ENCODE assay signal across 7 mouse cellular contexts in the genomic region with DNA sequence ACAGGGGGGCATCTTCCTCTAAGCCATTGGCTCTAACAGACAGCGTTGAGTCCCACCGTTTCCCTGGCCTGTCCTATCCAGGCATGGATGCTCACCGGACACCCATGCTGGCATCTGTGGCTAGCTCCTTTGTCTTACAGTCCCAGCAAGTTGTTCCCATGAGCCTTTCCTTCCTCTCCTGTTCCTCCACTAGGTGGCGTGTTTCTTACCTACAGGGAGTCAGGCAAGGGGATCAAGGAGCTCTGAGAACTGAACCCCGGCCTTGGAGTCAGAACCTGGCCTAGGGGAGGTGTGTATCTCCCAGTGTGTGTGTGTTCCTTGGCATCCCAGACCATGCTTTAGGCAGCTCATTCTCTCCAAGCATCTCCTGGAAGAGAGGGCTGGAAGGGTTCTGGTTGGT. TPM values are rescaled to one million over a fixed set of nuclear protein-coding genes. Genes with fewer than 3 reads are reported as not detected.
DNase-seq lines count a peak whose midpoint lies in the region; ATAC-seq lines count a peak whose summit lies in the region.

No protein-coding gene starts in this region.

- no peak overlapping the region for H3K27ac ChIP-seq in limb, embryonic 11.5 days (replicated peaks; ENCODE audit: low read depth, low read length)

- H3K9ac ChIP-seq in limb, embryonic 11.5 days (ENCODE audit: low read length), result no peak overlapping the region

- ATAC-seq in limb, embryonic 11.5 days (ENCODE audit: insufficient number of reproducible peaks, low FRiP score, low TSS enrichment, low read depth), result no peak

- H3K4me1 ChIP-seq in limb, embryonic 11.5 days (ENCODE audit: control insufficient read depth, insufficient read depth, low read length), result no peaks in the 10 kb centered on the region

- WGBS in limb, embryonic 11.5 days, result 17% methylated on average over 5 of the region's 5 CpGs

- H3K27me3 ChIP-seq in limb, embryonic 11.5 days (ENCODE audit: control insufficient read depth, insufficient read depth, low read length), result peaks cover 5% of the 10 kb centered on the region; the same call in 1 of the 2 replicates

- no peaks in the 10 kb centered on the region for H3K9me3 ChIP-seq in limb, embryonic 11.5 days (ENCODE audit: control insufficient read depth, low read length)

- no peak overlapping the region for H3K4me3 ChIP-seq in limb, embryonic 11.5 days (ENCODE audit: low read depth, low read length)

- no peaks in the 10 kb centered on the region for H3K36me3 ChIP-seq in limb, embryonic 11.5 days (ENCODE audit: control insufficient read depth, insufficient read depth, low read length)

- intact Hi-C loops in left cerebral cortex, postnatal 14 days (cut with DNase I), result loop anchor here (5.0 kb wide), 1 partner anchor 53 kb away; no protein-coding TSS in a partner anchor
- intact Hi-C loops in left cerebral cortex, postnatal 36 days (cut with DNase I), result no loop called here

- peak; percentile 52 to 60 for DNase-seq in left cerebral cortex, postnatal 14 days (ENCODE audit: low spot score in 2 of 2)
- DNase-seq in left cerebral cortex, postnatal 36 days (ENCODE audit: low spot score in 2 of 2), result no peak
- DNase-seq in MN1 (ENCODE audit: low spot score), result peak; percentile 84
- peak; percentile 78 for DNase-seq in c-Kit-positive CD71-positive TER-119-positive erythroid progenitor cells, embryonic 14.5 days (ENCODE audit: low spot score)
- peak; percentile 42 for DNase-seq in limb, embryonic 11.5 days (ENCODE audit: low spot score)
- DNase-seq in layer of hippocampus, postnatal 25 days (ENCODE audit: extremely low spot score in 1 of 2, low spot score in 1 of 2), result no peak
- no peak for DNase-seq in spleen, postnatal 4 days (ENCODE audit: low spot score in 2 of 2)

- no peak overlapping the region for H3K4me2 ChIP-seq in limb, embryonic 11.5 days (ENCODE audit: low read depth, severe bottlenecking)

RNA-seq across cellular contexts. Expression of a gene that starts 27.7 kb away (rescaled TPM):
- total RNA-seq in left cerebral cortex, postnatal 14 days (2021), result 10 to 100 TPM in 1 of 2 experiments, 1 to 10 TPM in 1; 9.8 to 10.5 TPM
- 1 to 10 TPM; 4.7 to 5.5 TPM for total RNA-seq in left cerebral cortex, postnatal 36 days (2021)
- polyA plus RNA-seq in limb, embryonic 11.5 days (2014; fragmentation: Nextera tagmentation; extraction: Ambion mirVana), result 0.09 and 0.23 TPM in 2 replicates
- total RNA-seq in layer of hippocampus, postnatal 25 days (2021), result 1 to 10 TPM; 1.9 to 2.3 TPM

RNA-seq across cellular contexts. Expression of a gene that starts 30.3 kb away (rescaled TPM):
- 10 to 100 TPM; 42.5 to 44.9 TPM for total RNA-seq in left cerebral cortex, postnatal 14 days (2021)
- total RNA-seq in left cerebral cortex, postnatal 36 days (2021), result 10 to 100 TPM; 49.6 to 50.7 TPM
- 8.5 and 8.6 TPM in 2 replicates for polyA plus RNA-seq in limb, embryonic 11.5 days (2014; fragmentation: Nextera tagmentation; extraction: Ambion mirVana)
- total RNA-seq in layer of hippocampus, postnatal 25 days (2021), result 10 to 100 TPM; 48.2 to 51.3 TPM

RNA-seq across cellular contexts. Expression of a gene that starts 36.1 kb away (rescaled TPM):
- total RNA-seq in left cerebral cortex, postnatal 14 days (2021), result 10 to 100 TPM; 39.4 to 40.1 TPM
- 10 to 100 TPM; 40.6 to 47.2 TPM for total RNA-seq in left cerebral cortex, postnatal 36 days (2021)
- polyA plus RNA-seq in limb, embryonic 11.5 days (2014; fragmentation: Nextera tagmentation; extraction: Ambion mirVana), result 6.3 and 9.3 TPM in 2 replicates
- 10 to 100 TPM; 37.3 to 45.0 TPM for total RNA-seq in layer of hippocampus, postnatal 25 days (2021)

RNA-seq across cellular contexts. Expression of a gene that starts 42.9 kb away (rescaled TPM):
- total RNA-seq in left cerebral cortex, postnatal 14 days (2021), result 10 to 100 TPM; 36.1 to 43.9 TPM
- 10 to 100 TPM; 55.7 to 58.1 TPM for total RNA-seq in left cerebral cortex, postnatal 36 days (2021)
- polyA plus RNA-seq in limb, embryonic 11.5 days (2014; fragmentation: Nextera tagmentation; extraction: Ambion mirVana), result 16.4 and 16.5 TPM in 2 replicates
- total RNA-seq in layer of hippocampus, postnatal 25 days (2021), result 10 to 100 TPM; 50.7 to 56.9 TPM

Comparison
In these comparisons a context has a peak if more than half of its experiments do, and no peak if none do; other contexts are left out.
1. DNase-seq: peak in left cerebral cortex, postnatal 14 days (2 of 2), MN1 (single experiment), c-Kit-positive CD71-positive TER-119-positive erythroid progenitor cells, embryonic 14.5 days (single experiment) and limb, embryonic 11.5 days (single experiment); none in left cerebral cortex, postnatal 36 days (0 of 2), layer of hippocampus, postnatal 25 days (0 of 2) and spleen, postnatal 4 days (0 of 2).